Comparison of ENCODE assay signal across 16 mouse cellular contexts in the genomic region with DNA sequence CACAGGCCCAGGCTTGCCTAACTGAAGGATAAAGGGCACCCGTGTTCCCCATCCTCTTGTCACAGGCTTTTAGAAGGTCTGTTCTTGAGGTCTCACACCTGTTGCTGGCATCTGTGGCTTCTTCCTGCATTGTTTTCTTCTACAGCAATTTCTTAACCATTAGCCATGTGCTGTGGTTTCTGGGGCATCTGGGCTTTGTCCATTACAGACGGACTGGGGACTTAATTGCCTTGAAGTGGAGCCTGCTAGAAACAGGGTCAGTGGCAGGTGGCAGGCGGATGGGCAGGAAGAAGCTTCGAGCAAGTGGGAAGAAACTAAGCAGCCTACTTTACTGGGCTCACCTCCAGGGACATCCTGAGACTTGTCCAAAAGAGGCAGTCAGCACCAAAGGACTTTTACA.
DNase-seq lines count a peak whose midpoint lies in the region; ATAC-seq and TF ChIP-seq lines count a peak whose summit lies in the region.
"Had no signal": no experiment of that assay in that cellular context is flagged by ENCODE, and none has a peak within 500 bp of the region (broad histone marks: within the 10 kb centered on the region; RNA-seq: fewer than 3 reads in every experiment).

No protein-coding gene starts in this region.

- no peaks in the 10 kb centered on the region for H3K4me1 ChIP-seq in forebrain, embryonic 14.5 days (ENCODE audit: control insufficient read depth, insufficient read depth, low read length)
- H3K4me1 ChIP-seq: embryonic facial prominence, embryonic 13.5 days had no signal

- no peaks in the 10 kb centered on the region for H3K9me3 ChIP-seq in forebrain, embryonic 14.5 days (replicated peaks; ENCODE audit: control insufficient read depth, low read length)
- H3K9me3 ChIP-seq: embryonic facial prominence, embryonic 13.5 days; heart, embryonic 10.5 days; kidney, embryonic 15.5 days; megakaryocyte, embryonic 14.5 days had no signal

- WGBS in forebrain, embryonic 14.5 days: 51% methylated on average over 4 of the region's 4 CpGs

- TF ChIP-seq CTCF in layer of hippocampus, adult 2 months (conservative IDR thresholded peaks at IDR 0.05): no peak

- peak; percentile 52 to 61 for DNase-seq in cerebellum, adult 18-20 months
- no peak for DNase-seq in layer of hippocampus, adult 2 months (ENCODE audit: low spot score in 2 of 2)
- DNase-seq in layer of hippocampus, adult 8-10 months (ENCODE audit: low spot score in 2 of 2): no peak
- peak; percentile 90 for DNase-seq in MN1 (ENCODE audit: low spot score)
- DNase-seq in cerebellum, postnatal 36 days: peak; percentile 45 to 51
- no peak for DNase-seq in layer of hippocampus, adult 18-20 months (ENCODE audit: low spot score in 2 of 2)
- DNase-seq in forebrain, embryonic 14.5 days (ENCODE audit: low spot score): no peak
- DNase-seq: liver; lung, embryonic 14.5 days; spleen, adult 18-20 months had no signal

- no peak overlapping the region for H3K9ac ChIP-seq in forebrain, embryonic 14.5 days (ENCODE audit: low read length)
- H3K9ac ChIP-seq: embryonic facial prominence, embryonic 13.5 days; kidney, embryonic 15.5 days; lung, embryonic 14.5 days had no signal

- peaks cover 37% of the 10 kb centered on the region for H3K36me3 ChIP-seq in forebrain, embryonic 14.5 days (ENCODE audit: control insufficient read depth, insufficient read depth, low read length)

- ATAC-seq in cerebellum, adult (ENCODE audit: insufficient number of reproducible peaks, low FRiP score, low TSS enrichment): no peak
- ATAC-seq in forebrain, embryonic 14.5 days: no peak
- ATAC-seq: inflammation-experienced regulatory T-cells, adult 6 months had no signal

- H3K27ac ChIP-seq in layer of hippocampus, adult 2 months: peak overlapping the region; percentile 80; the same call in 1 of the 2 replicates
- no peak overlapping the region for H3K27ac ChIP-seq in forebrain, embryonic 14.5 days (ENCODE audit: low read depth, low read length)
- H3K27ac ChIP-seq: embryonic facial prominence, embryonic 13.5 days; kidney, embryonic 15.5 days had no signal

- H3K4me3 ChIP-seq in layer of hippocampus, adult 2 months: no peak overlapping the region
- H3K4me3 ChIP-seq in forebrain, embryonic 14.5 days (ENCODE audit: low read depth, low read length): no peak overlapping the region
- H3K4me3 ChIP-seq: embryonic facial prominence, embryonic 13.5 days; heart, embryonic 10.5 days; kidney, embryonic 15.5 days had no signal

- H3K4me2 ChIP-seq in forebrain, embryonic 14.5 days (ENCODE audit: low read length): no peak overlapping the region
- H3K4me2 ChIP-seq: embryonic facial prominence, embryonic 13.5 days; kidney, embryonic 15.5 days; lung, embryonic 14.5 days had no signal

- no peaks in the 10 kb centered on the region for H3K27me3 ChIP-seq in forebrain, embryonic 14.5 days (replicated peaks; ENCODE audit: control insufficient read depth, insufficient read depth, low read length)
- H3K27me3 ChIP-seq: embryonic facial prominence, embryonic 13.5 days; kidney, embryonic 15.5 days; megakaryocyte, embryonic 14.5 days had no signal

Comparison
In these comparisons a context has a peak if more than half of its experiments do, and no peak if none do; other contexts are left out.
1. DNase-seq: peak in cerebellum, adult 18-20 months (2 of 2), MN1 (single experiment) and cerebellum, postnatal 36 days (2 of 2); none in layer of hippocampus, adult 2 months (0 of 2), layer of hippocampus, adult 8-10 months (0 of 2), layer of hippocampus, adult 18-20 months (0 of 2) and forebrain, embryonic 14.5 days (single experiment).